Comparison of ENCODE assay signal across 10 mouse cellular contexts in genomic region chr7:38217417-38218171, GRCm38 (mm10). TPM values are rescaled to one million over a fixed set of nuclear protein-coding genes. Genes with fewer than 3 reads are reported as not detected.
DNase-seq lines count a peak whose midpoint lies in the region; ATAC-seq and TF ChIP-seq lines count a peak whose summit lies in the region.
"Had no signal": no experiment of that assay in that cellular context is flagged by ENCODE, and none has a peak within 500 bp of the region (broad histone marks: within the 10 kb centered on the region; RNA-seq: fewer than 3 reads in every experiment).

No protein-coding gene starts in this region.

- TF ChIP-seq POLR2A in thymus, adult 2 months (IDR thresholded peaks at IDR 0.05; ENCODE audit: control insufficient read depth, extremely low read depth, insufficient read depth, low read length, poor library complexity), result no peak

- no peak overlapping the region for H3K9ac ChIP-seq in hindbrain, embryonic 14.5 days
- H3K9ac ChIP-seq in heart, embryonic 16.5 days (ENCODE audit: low read length), result peak overlapping the region; percentile 52
- H3K9ac ChIP-seq: embryonic facial prominence, embryonic 13.5 days; midbrain, embryonic 12.5 days had no signal

- no peaks in the 10 kb centered on the region for H3K36me3 ChIP-seq in hindbrain, embryonic 14.5 days (replicated peaks; ENCODE audit: control insufficient read depth, insufficient read depth)
- H3K36me3 ChIP-seq in hindbrain, embryonic 10.5 days, result peaks cover 22% of the 10 kb centered on the region
- 0 out of 2 replicates have a peak, but pooled peaks cover 5% of the 10 kb centered on the region for H3K36me3 ChIP-seq in heart, embryonic 16.5 days (ENCODE audit: control insufficient read depth, insufficient read depth)
- H3K36me3 ChIP-seq in thymus, adult 2 months (ENCODE audit: control insufficient read depth, insufficient read depth, low read length), result no peaks in the 10 kb centered on the region
- H3K36me3 ChIP-seq: midbrain, embryonic 12.5 days had no signal

- WGBS in hindbrain, embryonic 14.5 days, result 71% methylated on average over 5 of the region's 5 CpGs
- 65% methylated on average over 5 of the region's 5 CpGs for WGBS in hindbrain, embryonic 10.5 days
- WGBS in heart, embryonic 16.5 days, result 59% methylated on average over 5 of the region's 5 CpGs
- WGBS in thymus, adult 2 months, result 93% methylated on average over 5 of the region's 5 CpGs

- DNase-seq in hindbrain, embryonic 14.5 days (ENCODE audit: low spot score), result no peak
- no peak for DNase-seq in hindbrain, embryonic 10.5 days (ENCODE audit: low spot score)
- peak; percentile 71 for DNase-seq in cerebellum, adult 9-11 months
- peak; percentile 35 for DNase-seq in layer of hippocampus, adult 9-10 months (ENCODE audit: low spot score)
- peak; percentile 74 to 91 for DNase-seq in lung, postnatal 4 days
- no peak for DNase-seq in thymus, adult 2 months

- H3K9me3 ChIP-seq in hindbrain, embryonic 14.5 days (ENCODE audit: control insufficient read depth, low read length), result no peaks in the 10 kb centered on the region
- H3K9me3 ChIP-seq in hindbrain, embryonic 10.5 days, result no peaks in the 10 kb centered on the region
- H3K9me3 ChIP-seq in heart, embryonic 16.5 days (replicated peaks; ENCODE audit: control insufficient read depth, low read length), result no peaks in the 10 kb centered on the region
- H3K9me3 ChIP-seq: embryonic facial prominence, embryonic 13.5 days; midbrain, embryonic 12.5 days had no signal

- no peak overlapping the region for H3K4me3 ChIP-seq in hindbrain, embryonic 14.5 days (replicated peaks; ENCODE audit: low read length)
- H3K4me3 ChIP-seq in hindbrain, embryonic 10.5 days, result no peak overlapping the region
- no peak overlapping the region for H3K4me3 ChIP-seq in heart, embryonic 16.5 days (ENCODE audit: low read length)
- no peak overlapping the region for H3K4me3 ChIP-seq in thymus, adult 2 months (ENCODE audit: control insufficient read depth, insufficient read depth, low read length)
- H3K4me3 ChIP-seq: embryonic facial prominence, embryonic 13.5 days; midbrain, embryonic 12.5 days had no signal

- no peak overlapping the region for H3K27ac ChIP-seq in hindbrain, embryonic 14.5 days
- no peak overlapping the region for H3K27ac ChIP-seq in hindbrain, embryonic 10.5 days
- peak overlapping the region; percentile 90 for H3K27ac ChIP-seq in heart, embryonic 16.5 days (ENCODE audit: low read length)
- no peak overlapping the region for H3K27ac ChIP-seq in thymus, adult 2 months (ENCODE audit: control insufficient read depth, insufficient read depth, low read length)
- H3K27ac ChIP-seq: embryonic facial prominence, embryonic 13.5 days; midbrain, embryonic 12.5 days had no signal

- H3K27me3 ChIP-seq in hindbrain, embryonic 14.5 days (ENCODE audit: control insufficient read depth, insufficient read depth, low read length), result no peaks in the 10 kb centered on the region
- H3K27me3 ChIP-seq in hindbrain, embryonic 10.5 days (ENCODE audit: insufficient read depth, poor library complexity, severe bottlenecking), result no peaks in the 10 kb centered on the region
- no peaks in the 10 kb centered on the region for H3K27me3 ChIP-seq in heart, embryonic 16.5 days (ENCODE audit: control insufficient read depth, insufficient read depth, low read length)
- H3K27me3 ChIP-seq in thymus, adult 2 months (ENCODE audit: control insufficient read depth, insufficient read depth, low read length), result no peaks in the 10 kb centered on the region
- H3K27me3 ChIP-seq: embryonic facial prominence, embryonic 13.5 days; midbrain, embryonic 12.5 days had no signal

- no peaks in the 10 kb centered on the region for H3K4me1 ChIP-seq in hindbrain, embryonic 14.5 days (replicated peaks; ENCODE audit: control insufficient read depth, insufficient read depth, low read length)
- no peaks in the 10 kb centered on the region for H3K4me1 ChIP-seq in hindbrain, embryonic 10.5 days (replicated peaks)
- peaks cover 18% of the 10 kb centered on the region for H3K4me1 ChIP-seq in heart, embryonic 16.5 days (ENCODE audit: control insufficient read depth, insufficient read depth, low read length)
- peaks cover 57% of the 10 kb centered on the region for H3K4me1 ChIP-seq in thymus, adult 2 months (replicated peaks; ENCODE audit: control insufficient read depth, insufficient read depth, low read length)
- H3K4me1 ChIP-seq: embryonic facial prominence, embryonic 13.5 days; midbrain, embryonic 12.5 days had no signal

- no peak for TF ChIP-seq CTCF in thymus, adult 2 months (IDR thresholded peaks at IDR 0.05; ENCODE audit: borderline replicate concordance, control insufficient read depth, extremely low read depth, insufficient read depth, low read length, poor library complexity)

- no peak overlapping the region for H3K4me2 ChIP-seq in hindbrain, embryonic 14.5 days (replicated peaks)
- H3K4me2 ChIP-seq in heart, embryonic 16.5 days (ENCODE audit: low read depth, low read length), result no peak overlapping the region
- H3K4me2 ChIP-seq: embryonic facial prominence, embryonic 13.5 days; midbrain, embryonic 12.5 days had no signal

- peak; percentile 16; the same call in 1 of the 2 replicates for ATAC-seq in hindbrain, embryonic 14.5 days (ENCODE audit: low FRiP score)
- ATAC-seq in heart, embryonic 16.5 days (replicated peaks; ENCODE audit: extremely low read depth, insufficient read depth, low FRiP score), result peak; percentile 84
- no peak for ATAC-seq in activated CD4-positive, CD25-positive, alpha-beta regulatory T cell, adult 4 months

RNA-seq across cellular contexts. Expression of gene Plekhf1, which starts 10.2 kb away (rescaled TPM):
- 0.66 and 0.90 TPM in 2 replicates for polyA plus RNA-seq in hindbrain, embryonic 14.5 days (2014; fragmentation: Nextera tagmentation; extraction: Ambion mirVana)
- polyA plus RNA-seq in hindbrain, embryonic 10.5 days (2016; fragmentation: Nextera tagmentation; extraction: Ambion mirVana), result 2.5 and 3.2 TPM in 2 replicates
- 7.3 and 7.7 TPM in 2 replicates for polyA plus RNA-seq in heart, embryonic 16.5 days (2015; fragmentation: Nextera tagmentation; extraction: Ambion mirVana)
- under 1 TPM; 0.45 to 0.47 TPM for polyA plus RNA-seq in activated CD4-positive, CD25-positive, alpha-beta regulatory T cell, adult 4 months (2017; shearing (Covaris generic))
- 5.8 and 6.2 TPM in 2 replicates for polyA plus RNA-seq in thymus, adult 2 months (2012; rRNA removed)

RNA-seq across cellular contexts. Expression of gene 1600014C10Rik, which starts 34.6 kb away (rescaled TPM):
- 29.2 and 33.9 TPM in 2 replicates for polyA plus RNA-seq in hindbrain, embryonic 14.5 days (2014; fragmentation: Nextera tagmentation; extraction: Ambion mirVana)
- 15.1 and 15.2 TPM in 2 replicates for polyA plus RNA-seq in hindbrain, embryonic 10.5 days (2016; fragmentation: Nextera tagmentation; extraction: Ambion mirVana)
- 20.0 and 25.9 TPM in 2 replicates for polyA plus RNA-seq in heart, embryonic 16.5 days (2015; fragmentation: Nextera tagmentation; extraction: Ambion mirVana)
- polyA plus RNA-seq in activated CD4-positive, CD25-positive, alpha-beta regulatory T cell, adult 4 months (2017; shearing (Covaris generic)), result 100 to 1,000 TPM; 149 to 152 TPM
- 30.9 and 44.8 TPM in 2 replicates for polyA plus RNA-seq in thymus, adult 2 months (2012; rRNA removed)

RNA-seq across cellular contexts. Expression of gene Pop4, which starts 53.6 kb away (rescaled TPM):
- polyA plus RNA-seq in hindbrain, embryonic 14.5 days (2014; fragmentation: Nextera tagmentation; extraction: Ambion mirVana), result 77.8 and 81.9 TPM in 2 replicates
- polyA plus RNA-seq in hindbrain, embryonic 10.5 days (2016; fragmentation: Nextera tagmentation; extraction: Ambion mirVana), result 83.2 and 92.3 TPM in 2 replicates
- polyA plus RNA-seq in heart, embryonic 16.5 days (2015; fragmentation: Nextera tagmentation; extraction: Ambion mirVana), result 37.3 and 41.2 TPM in 2 replicates
- 10 to 100 TPM; 30.7 to 34.4 TPM for polyA plus RNA-seq in activated CD4-positive, CD25-positive, alpha-beta regulatory T cell, adult 4 months (2017; shearing (Covaris generic))
- 16.8 and 17.8 TPM in 2 replicates for polyA plus RNA-seq in thymus, adult 2 months (2012; rRNA removed)

Comparison
In these comparisons a context has a peak if more than half of its experiments do, and no peak if none do; other contexts are left out.
1. DNase-seq: peak in cerebellum, adult 9-11 months (single experiment), layer of hippocampus, adult 9-10 months (single experiment) and lung, postnatal 4 days (2 of 2); none in hindbrain, embryonic 14.5 days (single experiment), hindbrain, embryonic 10.5 days (single experiment) and thymus, adult 2 months (single experiment).